Mouse (Mus musculus): ENCODE measurements at regions not wholly inside any gene's neighbourhood (a gene's known extent, or its start where the extent isn't known, plus 50 kb on each side); places are given as distances from the start of the nearest gene placed in this dataset.

- no peak for DNase-seq (ENCODE audit: extremely low read depth, low read depth)
These were observed 217.5 kb upstream of the Ankrd55 start for GRCm38 (mm10) chr13:112070757-112071156.

- DNase-seq (ENCODE audit: extremely low read depth, low read depth), result no peak
These were observed 216.9 kb upstream of the Ankrd55 start for GRCm38 (mm10) chr13:112071209-112071955.

GRCm38 (mm10) chr13:112071956-112072314, 216.3 kb upstream of the Ankrd55 start:
- DNase-seq (ENCODE audit: extremely low read depth, low read depth), result no peak

- no peak for DNase-seq (ENCODE audit: extremely low read depth, low read depth)
These were observed 214.5 kb upstream of the Ankrd55 start for GRCm38 (mm10) chr13:112073519-112074406.

DNA sequence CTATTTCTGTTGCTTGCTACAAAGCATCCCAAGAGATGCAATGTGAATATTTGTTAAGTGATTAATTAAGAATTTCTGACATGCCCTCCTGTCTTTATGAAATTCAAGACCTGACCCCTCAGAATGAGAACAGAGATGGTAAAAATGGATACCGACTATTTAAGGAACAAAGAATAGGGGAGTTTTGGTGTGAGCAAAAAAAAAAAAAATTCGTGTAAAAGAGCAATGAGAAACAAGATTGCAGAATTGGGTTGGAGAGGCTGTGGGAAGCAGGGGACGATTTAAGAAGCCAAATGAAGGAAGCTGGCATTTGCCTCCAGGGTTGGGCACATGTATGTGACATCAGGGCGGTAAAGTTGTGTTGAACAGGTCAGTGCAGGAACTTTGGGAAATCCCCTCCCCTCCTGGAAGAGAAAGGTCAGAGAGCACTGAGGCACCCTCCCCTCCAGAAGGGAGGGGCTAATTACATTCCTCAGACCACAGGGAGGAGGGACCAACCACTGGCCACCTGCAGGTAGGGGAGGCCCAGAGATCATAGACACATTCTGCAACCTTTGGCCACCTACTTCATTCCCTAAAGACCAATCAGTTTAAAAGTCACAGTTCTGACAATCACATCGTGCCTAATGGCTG, 212.3 kb upstream of the Ankrd55 start:
- no peak for DNase-seq (ENCODE audit: extremely low read depth, low read depth)

GRCm38 (mm10) chr13:112078088-112078487, 210.2 kb upstream of the Ankrd55 start:
- no peak for DNase-seq (ENCODE audit: extremely low read depth, low read depth)

- no peak for DNase-seq (ENCODE audit: extremely low read depth, low read depth)
These were observed 206.3 kb upstream of the Ankrd55 start for GRCm38 (mm10) chr13:112081935-112082334.

- no peak for DNase-seq (ENCODE audit: extremely low read depth, low read depth)
These were observed 203.6 kb upstream of the Ankrd55 start for GRCm38 (mm10) chr13:112084484-112085278.

GRCm38 (mm10) chr13:112088312-112088771, 199.9 kb upstream of the Ankrd55 start:
- DNase-seq (ENCODE audit: extremely low read depth, low read depth), result no peak

- DNase-seq (ENCODE audit: extremely low read depth, low read depth), result no peak
These were observed 197.5 kb upstream of the Ankrd55 start for GRCm38 (mm10) chr13:112090737-112091136.

GRCm38 (mm10) chr13:112095595-112096139, 192.6 kb upstream of the Ankrd55 start:
- DNase-seq (ENCODE audit: extremely low read depth, low read depth), result no peak

- DNase-seq (ENCODE audit: extremely low read depth, low read depth), result no peak
These were observed 188.2 kb upstream of the Ankrd55 start for GRCm38 (mm10) chr13:112099953-112100591.

- no peak for DNase-seq (ENCODE audit: extremely low read depth, low read depth)
These were observed 187.4 kb upstream of the Ankrd55 start for GRCm38 (mm10) chr13:112100592-112101420.

DNA sequence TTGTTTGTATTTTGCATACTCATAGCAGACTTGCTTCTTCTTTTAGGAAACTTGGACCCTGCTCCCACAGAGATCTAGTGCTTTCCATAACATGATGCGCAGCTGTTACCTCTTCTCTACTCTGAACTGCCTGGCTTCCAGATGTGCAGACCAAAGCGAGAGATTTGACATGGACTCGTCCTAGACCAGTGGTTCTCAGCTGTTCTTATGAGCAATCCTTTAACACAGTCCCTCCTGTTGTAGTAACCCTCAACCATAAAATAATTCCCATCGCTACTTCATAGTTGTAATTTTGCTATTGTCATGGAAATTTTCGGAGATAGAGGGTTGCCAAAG, 186.9 kb upstream of the Ankrd55 start:
- DNase-seq (ENCODE audit: extremely low read depth, low read depth), result no peak

GRCm38 (mm10) chr13:112105953-112106352, 182.3 kb upstream of the Ankrd55 start:
- no peak for DNase-seq (ENCODE audit: extremely low read depth, low read depth)

DNA sequence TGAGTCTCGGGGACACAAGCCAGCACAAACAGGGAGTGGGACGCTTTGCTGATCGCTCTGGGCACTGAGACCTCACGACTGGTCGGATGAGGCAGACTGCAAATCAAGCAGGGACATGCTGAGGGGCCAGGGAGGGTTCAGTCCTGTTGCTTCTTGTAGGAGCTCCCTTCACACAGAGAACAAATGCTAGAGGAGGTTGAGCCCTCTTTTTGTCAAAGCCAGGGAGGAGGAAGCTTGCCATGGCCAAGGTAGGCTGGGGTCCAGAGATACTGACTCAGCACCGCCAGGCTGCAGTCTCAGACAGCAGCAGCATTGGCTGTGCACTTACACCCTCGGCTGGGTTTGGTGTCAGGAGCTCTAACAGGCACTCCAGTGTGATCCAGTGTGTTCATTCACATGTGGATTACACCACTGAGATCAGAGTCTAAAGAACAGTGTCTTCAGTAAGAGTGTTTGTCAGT, 173.5 kb upstream of the Ankrd55 start:
- no peak for DNase-seq (ENCODE audit: extremely low read depth, low read depth)

DNA sequence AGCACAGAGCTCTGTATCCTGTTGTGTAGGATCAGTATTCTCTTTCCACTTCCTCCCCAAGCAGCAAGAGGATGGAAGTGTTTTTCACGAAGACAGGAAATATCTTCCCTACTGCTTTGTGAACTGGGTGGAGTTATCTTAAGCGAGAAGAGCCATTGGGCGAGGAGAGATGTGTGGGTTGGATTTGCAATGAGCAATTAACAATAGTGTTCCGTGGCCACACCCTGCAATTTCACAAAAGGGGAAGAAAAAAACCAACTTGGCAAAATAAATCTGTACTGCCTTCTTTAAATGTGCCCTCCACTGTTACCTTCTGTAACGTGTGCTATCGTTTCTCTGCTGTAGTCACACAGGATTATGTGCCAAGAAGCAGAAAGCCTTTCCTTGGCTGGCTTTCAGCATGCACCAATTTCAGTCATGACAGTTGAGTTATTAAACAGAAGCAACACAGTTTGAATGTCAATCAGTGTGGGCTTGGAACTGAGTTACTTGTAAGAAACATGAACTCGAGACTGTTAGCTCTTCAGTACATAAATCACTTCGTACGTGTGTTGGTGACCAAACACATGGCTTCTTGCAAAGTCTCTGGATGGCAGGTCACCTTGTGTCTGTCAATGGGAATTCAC, 172.0 kb upstream of the Ankrd55 start:
- DNase-seq (ENCODE audit: extremely low read depth, low read depth), result no peak

- no peak for DNase-seq (ENCODE audit: extremely low read depth, low read depth)
These were observed 169.7 kb upstream of the Ankrd55 start for GRCm38 (mm10) chr13:112118564-112118963.

DNA sequence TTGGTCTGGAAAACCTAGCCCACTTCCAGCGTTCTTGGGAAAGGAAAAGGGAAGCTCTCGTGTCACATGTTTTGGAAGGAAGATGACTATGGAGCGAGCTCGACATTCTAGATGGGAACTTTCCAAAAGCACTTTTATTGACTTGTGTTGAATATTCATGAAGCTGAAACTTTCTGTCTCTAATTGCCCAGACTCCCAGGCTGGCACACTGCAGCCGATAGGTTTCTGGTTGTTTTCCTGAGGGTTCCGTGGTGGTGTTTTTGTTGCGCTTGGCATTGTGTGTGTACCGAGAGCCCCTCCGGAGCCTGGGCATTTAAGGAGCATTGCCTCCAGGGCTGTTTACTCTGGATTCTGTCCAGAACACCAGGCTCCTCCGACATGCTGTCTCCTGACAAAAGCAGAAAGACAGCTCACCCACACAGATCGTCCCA, 168.6 kb upstream of the Ankrd55 start:
- no peak for DNase-seq (ENCODE audit: extremely low read depth, low read depth)
